Mouse (Mus musculus) adrenal gland, adult 18-20 months (tissue): ENCODE measurements at regions not wholly inside any gene's neighbourhood (a gene's known extent, or its start where the extent isn't known, plus 50 kb on each side); places are given as distances from the start of the nearest gene placed in this dataset.
A peak's percentile ranks its signal among the peaks of the same experiment; 100 is the strongest.

Experiments used
- DNase-seq, 2 experiments: peaks; one replicate each; pipeline ENCODE4 v3.0.0; 2021 to 2022; ENCODE audit warnings: low spot score in 2 of 2

DNA sequence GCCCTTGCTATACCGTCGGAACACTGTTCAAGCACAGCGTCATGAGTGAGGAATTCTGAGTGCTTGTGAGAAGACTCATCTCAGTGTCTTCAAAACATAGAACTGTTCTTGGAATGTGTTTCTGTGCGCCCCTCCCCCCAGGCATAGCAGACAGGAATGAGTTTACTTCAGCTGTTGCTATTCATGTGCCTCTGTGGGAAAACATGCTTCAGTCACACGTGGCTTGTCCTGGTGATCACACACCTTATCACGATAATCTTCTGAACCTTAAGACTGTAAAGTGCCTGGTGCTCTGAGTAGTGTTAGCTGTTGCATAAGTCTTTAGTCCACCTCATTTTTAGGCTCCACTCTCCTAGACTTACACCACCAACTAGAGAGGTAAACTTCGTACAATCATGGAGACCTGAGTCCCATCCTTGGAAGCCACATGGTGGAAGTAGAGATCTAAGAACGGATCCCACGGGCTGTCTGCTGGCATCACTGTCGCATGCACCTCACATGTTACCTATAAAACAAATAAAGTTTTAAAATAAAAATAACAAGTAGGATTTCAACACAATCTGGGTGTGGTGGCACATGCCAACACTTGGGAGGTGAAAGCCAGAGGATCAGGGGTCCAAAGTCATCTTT is 1143.8 kb downstream of the 4930447A16Rik start:
- no peak for DNase-seq

DNA sequence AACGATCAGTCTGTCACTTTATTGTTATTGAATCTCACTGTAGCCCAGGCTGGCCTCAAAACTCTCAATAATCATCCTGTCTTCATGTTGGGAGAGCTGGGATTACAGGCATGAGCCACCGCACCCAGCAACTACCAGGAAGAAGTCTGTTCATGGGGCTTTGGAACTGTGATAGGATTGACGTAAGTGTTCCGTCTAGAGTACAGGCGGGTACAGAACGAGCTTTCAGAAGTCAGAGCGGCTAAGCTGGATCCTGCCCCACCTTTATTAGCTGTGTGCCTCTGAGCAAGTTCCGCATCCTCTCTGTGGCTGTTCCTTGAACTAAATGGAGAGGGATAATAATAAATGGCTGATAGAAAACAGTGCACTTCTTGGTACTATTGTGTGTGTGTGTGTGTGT is 1144.8 kb downstream of the 4930447A16Rik start:
- no peak for DNase-seq

DNA sequence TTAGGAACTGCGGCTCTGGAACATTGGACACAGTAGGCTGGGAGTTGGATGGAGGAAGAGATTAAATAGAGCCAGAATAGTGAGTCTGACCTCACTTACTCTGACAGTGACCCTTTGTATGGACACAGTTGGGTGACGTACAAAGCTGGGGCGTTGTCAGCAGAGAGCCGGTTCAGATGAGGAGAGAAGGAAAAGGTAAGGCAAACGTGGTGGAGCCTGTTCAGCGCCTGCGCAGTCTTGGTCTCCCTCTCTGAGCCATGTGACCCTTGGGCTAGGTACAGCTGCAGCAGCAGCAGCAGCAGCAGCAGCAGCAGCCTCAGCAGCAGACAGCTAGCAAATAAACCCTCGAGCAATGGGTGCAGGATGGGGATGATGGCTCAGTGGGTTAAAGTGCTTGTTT is 1145.4 kb downstream of the 4930447A16Rik start:
- DNase-seq, result no peak

DNA sequence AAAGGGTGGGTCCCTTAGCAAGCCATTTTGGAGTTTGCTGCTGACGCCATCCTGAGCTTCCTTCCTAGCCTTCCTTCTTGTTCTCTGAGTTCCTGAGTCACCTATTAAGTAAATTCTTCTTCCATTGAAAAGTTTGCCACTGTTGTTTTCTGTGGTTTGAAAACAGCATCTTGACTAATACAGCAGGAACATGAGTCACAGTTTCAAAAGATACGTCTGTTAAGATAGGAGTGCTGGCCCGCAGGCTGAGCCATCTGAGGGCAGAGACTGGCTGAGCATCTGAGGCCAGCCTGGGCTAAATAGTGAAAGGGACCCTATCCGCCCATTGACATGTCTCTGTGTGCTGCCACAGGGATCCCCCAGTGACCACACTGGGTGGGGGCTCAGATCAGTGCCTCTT is 1147.3 kb downstream of the 4930447A16Rik start:
- no peak for DNase-seq

DNA sequence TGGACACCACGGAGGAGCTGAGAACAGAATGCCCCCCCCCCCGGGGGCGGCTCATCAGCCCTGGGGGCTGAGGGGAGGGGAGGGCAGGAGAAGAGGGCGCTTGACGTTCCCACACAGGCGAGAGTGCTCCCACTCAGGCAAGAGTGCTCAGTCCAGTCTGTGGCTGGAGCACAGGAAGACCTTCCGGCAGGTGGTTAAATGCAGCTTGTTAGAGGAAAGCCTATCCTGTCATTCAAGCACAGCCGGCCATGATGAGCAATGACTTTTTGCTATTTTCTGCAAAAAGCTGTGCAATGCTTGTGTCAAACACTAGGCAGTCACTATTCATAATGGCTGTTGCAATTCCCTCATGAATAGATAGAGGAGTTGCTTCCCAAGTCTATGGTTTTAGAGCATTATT is 1149.1 kb downstream of the 4930447A16Rik start:
- DNase-seq, result no peak

DNA sequence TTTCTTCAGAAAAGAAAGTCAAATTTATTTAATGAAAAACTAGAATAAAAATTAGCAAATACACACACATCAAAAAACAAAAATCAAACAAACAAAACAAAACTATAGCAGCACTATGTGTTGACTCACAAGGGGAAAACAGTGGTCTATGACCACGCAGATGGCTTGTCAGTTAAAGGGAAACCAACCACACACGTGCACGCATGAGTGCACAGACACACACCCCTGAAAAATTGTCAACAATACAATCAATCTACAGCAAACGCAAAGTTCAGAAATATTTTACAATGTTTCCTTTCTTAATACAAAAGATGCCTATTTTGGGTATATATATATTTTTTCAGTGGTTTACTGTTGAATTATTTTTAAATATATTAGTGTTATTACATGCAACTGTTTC is 1149.9 kb downstream of the 4930447A16Rik start:
- DNase-seq, result no peak

DNA sequence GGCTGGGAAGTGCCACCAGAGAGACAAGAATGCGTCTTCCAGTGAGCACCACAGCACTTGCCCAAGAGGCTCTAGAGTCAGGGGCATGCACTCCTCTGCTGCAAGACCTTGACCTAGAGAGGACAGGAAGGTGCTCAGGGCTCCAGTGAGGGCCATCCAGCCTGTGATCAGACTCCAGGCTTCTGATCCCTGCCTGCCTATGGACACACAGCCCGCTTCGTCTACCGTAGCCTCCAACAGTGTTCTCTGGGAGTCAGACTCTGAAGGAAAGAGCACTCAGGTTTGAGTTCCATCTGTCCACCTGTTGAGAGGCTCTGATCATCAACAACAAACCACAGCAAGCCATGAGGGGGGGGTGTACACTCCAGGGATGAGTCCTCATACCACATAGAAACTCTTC is 1152.3 kb downstream of the 4930447A16Rik start:
- no peak for DNase-seq

DNA sequence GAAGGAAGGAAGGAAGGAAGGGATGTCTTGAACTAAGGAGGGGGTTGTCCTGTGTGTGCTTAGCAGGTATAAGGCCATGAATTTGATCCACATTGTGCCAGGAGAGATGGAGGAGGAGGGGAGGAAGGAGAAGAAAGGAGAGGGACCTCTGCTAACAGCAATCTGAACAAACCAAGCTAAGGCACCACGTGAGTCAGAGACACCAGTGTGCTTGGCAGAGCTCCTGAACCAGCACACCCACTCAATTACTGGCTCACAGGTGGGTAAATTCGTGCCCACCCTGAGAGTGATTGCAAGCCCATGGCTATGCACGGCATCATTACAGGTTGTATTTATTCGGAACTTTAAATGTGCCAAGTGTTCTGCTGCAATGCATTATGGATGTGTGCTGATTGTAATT is 1154.1 kb downstream of the 4930447A16Rik start:
- no peak for DNase-seq

DNA sequence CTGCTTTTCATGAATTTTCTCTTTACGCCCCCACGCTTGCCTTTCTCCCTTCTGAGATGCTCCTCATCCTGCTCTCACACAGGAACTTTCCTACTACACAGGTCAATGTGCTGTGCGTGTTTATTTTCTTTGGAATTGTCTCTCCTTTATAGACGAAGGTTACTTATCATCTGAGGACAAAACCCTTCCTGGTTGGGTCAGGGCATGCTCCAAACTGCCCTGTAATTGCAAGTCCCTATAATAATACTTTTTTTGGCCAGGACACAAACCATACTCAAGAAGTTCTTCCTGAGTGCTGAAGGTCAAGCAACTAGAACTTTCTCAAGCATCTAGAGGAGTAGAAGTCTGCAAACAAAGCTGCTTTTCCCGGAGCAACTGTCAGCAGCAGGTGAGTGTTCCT is 1158.1 kb downstream of the 4930447A16Rik start:
- no peak for DNase-seq

DNA sequence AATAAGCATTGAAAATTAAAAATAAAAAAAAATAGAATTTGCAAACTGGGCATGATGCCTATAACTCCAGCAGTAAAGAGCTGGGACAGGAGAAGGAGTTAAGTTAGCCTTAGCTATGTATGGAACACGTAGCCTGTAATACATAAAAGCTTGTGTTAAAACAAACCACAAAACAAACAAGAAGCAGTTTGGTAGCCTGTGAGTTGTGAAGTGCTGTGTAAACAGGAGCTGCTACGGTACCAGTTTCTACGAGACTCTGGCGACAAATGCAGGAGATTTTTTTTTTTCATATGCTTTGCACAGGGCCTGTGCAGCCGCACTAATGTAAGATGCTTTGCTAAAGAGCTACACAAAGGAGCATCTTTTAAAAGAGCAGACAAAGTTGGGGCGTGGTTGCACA is 1159.1 kb downstream of the 4930447A16Rik start:
- DNase-seq, result no peak

DNA sequence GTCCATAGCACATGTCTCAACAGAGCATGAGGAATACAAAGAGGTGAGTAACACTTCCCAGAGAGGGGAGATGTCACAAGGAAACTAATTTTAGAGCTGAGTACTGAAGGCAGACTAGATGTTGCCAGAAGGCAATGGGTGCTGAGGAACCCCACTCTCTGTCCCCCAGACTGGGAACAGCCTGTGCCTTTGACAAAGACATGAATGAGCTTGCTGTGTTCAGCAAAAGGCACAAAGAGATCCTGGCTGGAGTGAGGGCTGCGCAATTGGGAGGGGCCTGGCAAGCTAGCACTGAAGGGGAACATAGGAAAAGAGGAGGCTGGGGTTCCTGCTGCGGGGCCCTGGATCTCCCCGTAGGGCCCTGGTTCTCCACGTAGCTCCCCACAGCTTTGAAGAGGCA is 1160.3 kb downstream of the 4930447A16Rik start:
- no peak for DNase-seq

DNA sequence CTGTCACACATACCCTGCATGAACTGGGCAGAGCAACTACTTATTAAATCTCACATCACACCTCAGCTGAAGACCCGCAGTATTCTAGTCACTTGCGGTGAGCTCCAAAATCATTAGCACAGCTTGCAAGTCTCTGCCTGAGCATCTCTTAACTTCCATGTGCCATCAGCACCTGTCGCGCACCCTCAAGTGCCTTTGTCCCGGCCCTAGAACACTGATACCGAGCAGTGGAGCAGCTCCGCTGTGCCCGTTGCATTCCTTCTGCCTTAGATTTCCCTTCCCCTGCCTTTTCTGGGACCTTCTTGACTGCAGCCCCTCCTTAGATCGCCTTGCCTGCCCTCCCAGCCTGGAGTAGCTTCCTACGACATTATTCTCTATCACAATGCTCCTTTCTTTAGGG is 1161.2 kb downstream of the 4930447A16Rik start:
- DNase-seq, result no peak

DNA sequence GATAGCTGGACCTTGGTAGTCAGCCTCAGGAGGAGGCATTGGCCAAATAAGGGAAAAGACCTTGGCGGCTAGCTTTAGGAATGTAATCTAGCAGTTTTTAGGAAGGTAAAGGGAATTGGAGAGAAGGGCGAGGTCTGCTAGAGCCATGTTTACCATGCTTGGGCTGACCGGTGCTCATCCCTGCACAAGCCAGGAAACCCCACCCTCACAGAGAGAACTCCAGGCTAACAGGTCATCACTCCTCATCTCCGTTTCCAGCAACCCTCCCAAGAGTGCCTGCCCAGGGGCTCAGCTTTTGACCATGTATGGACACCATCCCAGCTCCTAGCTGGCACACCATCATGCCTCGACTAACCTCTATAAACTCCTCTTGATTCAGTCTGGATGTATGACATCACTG is 1162.9 kb downstream of the 4930447A16Rik start:
- no peak for DNase-seq

DNA sequence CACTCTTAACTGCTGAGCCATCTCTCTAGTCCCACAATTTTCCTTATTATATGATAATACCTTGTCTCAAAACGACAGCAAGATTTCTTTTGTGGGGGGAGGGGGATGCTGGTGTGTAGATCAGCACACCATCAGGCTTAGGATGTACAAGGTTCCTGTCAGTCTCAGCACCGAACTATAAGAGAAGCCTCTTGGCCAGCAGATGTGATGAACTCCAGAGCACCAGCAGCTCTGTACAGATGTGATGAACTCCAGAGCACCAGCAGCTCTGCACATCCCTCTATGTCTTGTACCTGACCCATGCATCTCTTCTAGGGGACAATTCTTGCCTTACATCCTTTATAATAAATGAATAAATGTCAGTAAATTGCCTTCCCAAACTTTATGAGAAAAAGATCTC is 1163.7 kb downstream of the 4930447A16Rik start:
- no peak for DNase-seq

DNA sequence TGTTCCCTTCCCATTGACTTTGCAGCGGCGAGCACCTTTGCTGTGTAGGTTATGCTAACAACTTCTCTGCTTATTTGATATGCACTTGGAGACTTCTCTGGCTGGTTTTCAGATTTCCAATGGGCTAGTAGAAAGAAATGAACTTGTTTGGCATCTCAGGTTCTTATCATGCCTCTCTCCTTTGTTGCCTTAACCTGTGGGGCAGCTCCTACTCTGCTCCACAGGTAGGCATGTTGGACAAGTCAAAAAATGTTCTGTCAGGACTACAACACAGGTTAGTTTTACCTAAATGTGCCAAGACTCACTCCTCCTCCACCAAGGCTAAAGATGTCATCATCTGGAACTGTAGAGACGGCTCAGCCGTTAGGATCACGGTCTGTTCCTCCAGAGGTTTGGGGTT is 1164.3 kb downstream of the 4930447A16Rik start:
- DNase-seq, result no peak

DNA sequence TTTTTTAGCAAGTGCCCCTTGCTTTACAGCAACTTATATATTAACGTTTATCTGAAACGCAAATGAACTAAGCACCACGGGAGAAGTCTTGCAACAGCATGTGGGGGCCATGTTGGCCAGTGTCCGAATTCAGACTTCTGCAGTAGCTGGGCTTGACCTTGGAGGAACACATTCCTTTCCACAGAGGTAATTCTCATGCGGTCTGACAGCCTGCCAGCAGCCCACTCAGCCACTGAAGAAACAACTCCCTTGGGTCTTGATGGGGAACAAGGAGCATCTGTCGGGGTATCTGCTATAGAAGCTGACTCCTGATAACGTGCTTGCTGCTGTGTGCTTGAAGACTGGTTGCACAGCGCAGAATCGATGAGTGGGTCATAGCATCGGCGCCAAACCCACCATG is 1168.7 kb downstream of the 4930447A16Rik start:
- DNase-seq, result peak in 1 of 2 experiments; percentile 25

DNA sequence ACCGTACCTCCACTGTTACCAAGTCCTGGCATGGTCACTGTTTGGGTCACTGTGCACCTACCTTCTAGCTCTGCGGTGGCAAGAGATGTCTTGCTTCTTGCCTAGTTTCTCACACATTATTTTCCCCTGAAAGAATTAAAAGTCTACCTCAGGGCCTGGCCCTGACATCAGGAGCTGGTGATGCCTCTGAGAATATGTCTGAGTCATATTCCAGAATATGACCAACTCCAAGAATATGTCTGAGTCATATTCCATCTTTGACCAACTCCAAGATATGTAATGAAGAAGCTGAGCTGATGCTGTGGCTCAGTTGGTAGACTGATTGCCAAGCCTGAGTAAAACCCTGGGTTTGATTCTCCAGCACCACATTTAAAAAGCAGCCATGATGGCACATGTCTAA is 1169.4 kb downstream of the 4930447A16Rik start:
- no peak for DNase-seq

DNA sequence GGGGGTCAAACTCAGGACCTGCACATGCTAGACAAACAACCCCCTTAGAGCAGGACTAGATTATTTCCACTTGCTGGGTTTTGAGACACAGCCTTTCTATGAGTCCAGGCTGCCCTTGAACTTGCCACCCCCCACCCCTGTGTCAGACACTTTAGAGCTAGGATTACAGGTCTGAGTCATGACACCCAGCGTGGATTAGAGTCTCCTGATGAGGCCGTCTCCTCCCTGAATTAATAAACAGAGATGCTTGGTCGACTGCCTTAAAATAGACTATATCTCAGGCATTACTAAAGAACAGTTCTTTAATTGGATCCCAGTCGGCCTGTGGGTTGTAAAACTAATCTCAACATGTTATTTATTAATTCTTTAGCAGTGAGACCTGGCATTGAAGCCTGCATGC is 1170.5 kb downstream of the 4930447A16Rik start:
- DNase-seq, result no peak

DNA sequence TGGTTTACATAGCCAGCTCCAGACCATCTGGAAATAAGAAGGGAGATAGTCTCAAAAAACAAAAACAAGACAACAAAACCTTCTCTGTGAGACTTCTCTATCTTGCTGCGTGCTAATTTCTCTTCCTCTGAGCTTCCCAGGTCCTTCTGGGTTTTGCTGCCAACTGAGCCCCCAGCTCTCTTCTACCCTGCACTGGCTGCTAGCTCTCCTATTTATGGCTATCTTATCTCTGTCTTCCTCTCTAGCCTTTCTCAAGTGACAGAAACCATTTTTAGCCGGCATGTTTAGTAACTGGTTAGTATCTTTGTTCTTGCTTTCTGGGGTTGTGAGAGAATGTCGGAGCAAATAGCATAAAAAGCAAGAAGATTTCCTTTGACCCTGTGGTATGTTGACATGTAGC is 1172.1 kb downstream of the 4930447A16Rik start:
- DNase-seq, result no peak

DNA sequence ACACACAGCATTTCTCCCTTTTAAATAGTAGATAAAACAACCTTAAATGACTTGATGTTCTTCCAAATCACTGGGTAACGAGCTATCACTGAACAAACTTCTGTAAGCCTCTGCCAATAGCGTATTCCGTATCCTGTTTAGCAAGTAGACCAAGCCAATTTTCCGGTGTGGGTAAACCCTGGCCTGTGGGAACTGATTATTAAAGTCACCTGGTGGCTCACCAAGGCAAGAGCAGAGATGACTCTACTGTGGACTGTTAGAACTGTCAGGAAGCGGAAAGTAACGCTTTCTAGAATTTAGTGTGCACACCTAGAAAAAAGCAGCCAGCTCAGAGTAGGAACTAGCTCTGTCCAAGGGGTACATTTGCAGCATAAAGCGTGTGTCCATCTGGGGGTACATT is 1176.1 kb downstream of the 4930447A16Rik start:
- DNase-seq, result no peak

DNA sequence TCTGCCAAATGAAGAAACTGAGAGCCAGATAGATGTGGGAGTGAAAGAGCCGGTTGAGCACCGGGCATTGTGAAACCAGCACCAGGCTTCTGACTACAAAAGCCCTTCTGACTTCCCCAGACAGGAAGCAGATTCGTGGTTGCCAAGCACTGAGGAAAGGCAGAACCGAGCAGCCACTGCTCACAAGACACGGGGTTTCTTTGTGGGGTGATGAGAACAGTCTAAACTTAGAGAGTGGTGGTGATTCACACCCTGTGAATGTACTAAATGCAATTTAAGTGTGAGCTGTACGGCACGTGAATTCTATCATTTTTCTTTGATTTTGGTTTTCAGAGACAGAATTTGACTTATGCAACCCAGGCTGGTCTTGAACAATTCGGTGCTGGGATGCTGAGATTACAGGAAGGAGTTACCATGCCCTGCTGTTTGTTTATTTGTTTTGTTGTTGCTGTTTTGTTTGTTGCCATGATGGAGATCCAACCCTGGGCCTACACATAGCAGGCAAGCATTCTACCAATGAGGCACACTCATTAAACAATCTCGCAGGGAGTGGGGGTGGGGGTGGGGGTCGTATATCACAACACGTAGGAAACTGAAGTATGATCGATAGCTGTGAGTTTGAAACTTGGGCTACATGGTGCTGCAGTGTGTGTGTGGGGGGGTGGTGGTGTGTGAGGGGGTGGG is 1177.0 kb downstream of the 4930447A16Rik start:
- no peak for DNase-seq

DNA sequence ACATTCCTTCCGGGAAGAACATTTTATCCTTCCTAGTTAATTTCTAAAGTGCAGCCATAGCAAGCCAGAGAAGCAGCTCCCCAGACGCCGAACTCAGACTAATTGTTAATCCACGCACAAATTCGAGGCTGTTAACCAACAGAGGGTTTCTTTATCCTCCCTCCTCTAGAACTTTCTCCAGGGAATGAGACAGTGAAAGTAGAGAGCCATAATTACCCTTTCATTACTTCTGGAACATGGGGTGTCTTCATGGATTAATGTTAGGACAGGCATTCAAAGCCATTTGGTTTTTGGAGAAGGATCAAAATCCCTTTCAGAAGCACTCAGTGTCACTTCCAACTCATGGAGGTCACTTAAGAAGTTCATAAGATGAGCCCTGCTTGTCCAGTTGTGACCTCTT is 1178.6 kb downstream of the 4930447A16Rik start:
- no peak for DNase-seq

DNA sequence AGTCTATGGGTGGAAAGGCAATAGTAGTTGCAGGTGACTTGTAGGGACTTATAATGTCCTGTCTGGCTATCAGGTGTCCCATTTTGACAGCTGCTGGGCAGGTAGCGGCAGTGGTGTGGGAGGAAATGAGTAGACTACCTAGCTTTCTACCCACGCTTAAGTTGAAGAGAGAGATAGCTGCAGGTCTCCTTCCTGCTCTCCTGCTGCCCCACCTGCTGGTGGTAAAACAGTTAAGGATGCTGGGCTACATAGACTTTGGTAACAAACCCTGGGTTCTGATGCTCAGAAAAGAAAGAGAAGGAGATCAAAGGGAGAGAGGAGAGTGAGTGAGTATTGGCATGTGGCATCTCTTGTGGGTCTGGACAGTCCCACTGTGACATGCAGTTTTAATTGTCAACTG is 1182.0 kb downstream of the 4930447A16Rik start:
- DNase-seq, result no peak
